Mouse (Mus musculus) MEL (cell line): ENCODE results near the gene Nucks1. TPM values are rescaled to one million over a fixed set of nuclear protein-coding genes. Genes with fewer than 3 reads are reported as not detected.

Experiments
- DNase-seq: peaks from one replicate; pipeline ENCODE4 v3.0.0; 2011; ENCODE audit warnings: low read depth, low spot score
- H3K27ac ChIP-seq: 2 replicates; pipeline ENCODE4 v1.5.1; 2012; ENCODE audit warnings: low read depth, mild to moderate bottlenecking, control low read depth, low read length, moderate library complexity; ENCODE audit not compliant: control insufficient read depth
- H3K27me3 ChIP-seq, 2 experiments: fragments of 150-350 bp in 1 of 2; sonication (generic) in 1 of 2; 2 replicates each; pipeline ENCODE4 v1.6.1; 2012; ENCODE audit warnings: low read length in 2 of 2, mild to moderate bottlenecking in 2 of 2, improper control_type of control experiment in 1 of 2, moderate library complexity in 1 of 2; ENCODE audit not compliant: insufficient read depth in 2 of 2, control insufficient read depth in 1 of 2
- H3K36me3 ChIP-seq, 2 experiments: 2 replicates each; pipeline ENCODE4 v1.6.1; 2012 to 2014; ENCODE audit warnings: low read length in 2 of 2, improper control_type of control experiment in 1 of 2, inconsistent platforms in 1 of 2, mild to moderate bottlenecking in 1 of 2; ENCODE audit not compliant: insufficient read depth in 2 of 2, control insufficient read depth in 1 of 2
- H3K4me1 ChIP-seq, 2 experiments: fragments of 150-350 bp in 1 of 2; sonication (generic) in 1 of 2; 2 replicates each; pipeline ENCODE4 v1.6.1; 2012; ENCODE audit warnings: low read length in 2 of 2, improper control_type of control experiment in 1 of 2, mild to moderate bottlenecking in 1 of 2; ENCODE audit not compliant: insufficient read depth in 2 of 2, control insufficient read depth in 1 of 2
- H3K4me3 ChIP-seq, 2 experiments: fragments of 150-350 bp in 1 of 2; sonication (generic) in 1 of 2; 2 replicates each; pipeline ENCODE4 v1.5.1; 2012; ENCODE audit warnings: low read depth in 2 of 2, low read length in 2 of 2, mild to moderate bottlenecking in 2 of 2, moderate library complexity in 2 of 2, control low read depth in 1 of 2, improper control_type of control experiment in 1 of 2; ENCODE audit not compliant: control insufficient read depth in 1 of 2, insufficient read depth in 1 of 2
- H3K79me2 ChIP-seq: 2 replicates; pipeline ENCODE4 v1.6.1; 2012; ENCODE audit warnings: mild to moderate bottlenecking, low read length, moderate library complexity; ENCODE audit not compliant: control insufficient read depth, poor library complexity, insufficient read depth
- H3K9ac ChIP-seq: 2 replicates; pipeline ENCODE4 v1.6.1; 2012; ENCODE audit warnings: low read depth, mild to moderate bottlenecking, control low read depth, low read length, moderate library complexity; ENCODE audit not compliant: control insufficient read depth, poor library complexity, severe bottlenecking
- H3K9me3 ChIP-seq: fragments of 150-350 bp; sonication (generic); replicated peaks from 2 replicates; pipeline ENCODE4 v1.6.1; 2012; ENCODE audit warnings: mild to moderate bottlenecking, low read length, improper control_type of control experiment, moderate library complexity; ENCODE audit not compliant: insufficient read depth
- BHLHE40 ChIP-seq: IDR thresholded peaks from 2 replicates; pipeline ENCODE4 v1.6.1; 2012; ENCODE audit warnings: low read depth, mild to moderate bottlenecking, inconsistent platforms, low read length, improper control_type of control experiment, borderline replicate concordance
- CHD1 ChIP-seq: IDR thresholded peaks from 2 replicates; pipeline ENCODE4 v1.6.1; 2012; ENCODE audit warnings: low read depth, mild to moderate bottlenecking, inconsistent platforms, low read length, improper control_type of control experiment
- ELF1 ChIP-seq: IDR thresholded peaks from 2 replicates; pipeline ENCODE4 v1.6.1; 2014; ENCODE audit warnings: low read depth, mild to moderate bottlenecking, inconsistent platforms, low read length, improper control_type of control experiment, moderate library complexity
- GABPA ChIP-seq: IDR thresholded peaks from 2 replicates; pipeline ENCODE4 v1.6.1; 2012; ENCODE audit warnings: low read depth, mild to moderate bottlenecking, inconsistent platforms, low read length, improper control_type of control experiment, moderate library complexity
- KAT2A ChIP-seq: conservative IDR thresholded peaks from 2 replicates; pipeline ENCODE4 v1.6.1; 2012; ENCODE audit warnings: low read depth, low read length, improper control_type of control experiment, inconsistent platforms
- MAFK ChIP-seq: IDR thresholded peaks from 2 replicates; pipeline ENCODE4 v1.6.1; 2011; ENCODE audit warnings: low read depth, mild to moderate bottlenecking, low read length, improper control_type of control experiment, borderline replicate concordance
- MAX ChIP-seq: IDR thresholded peaks from 2 replicates; pipeline ENCODE4 v1.6.1; 2011; ENCODE audit warnings: low read length, improper control_type of control experiment
- NELFE ChIP-seq: IDR thresholded peaks from 2 replicates; pipeline ENCODE4 v1.6.1; 2011; ENCODE audit warnings: low read depth, low read length, improper control_type of control experiment
- NRF1 ChIP-seq: IDR thresholded peaks from 2 replicates; pipeline ENCODE4 v1.6.1; 2014; ENCODE audit warnings: low read depth, mild to moderate bottlenecking, inconsistent platforms, low read length, improper control_type of control experiment, moderate library complexity; ENCODE audit not compliant: poor library complexity, insufficient read depth, severe bottlenecking
- POLR2AphosphoS5 ChIP-seq: IDR thresholded peaks from 2 replicates; pipeline ENCODE4 v1.6.1; 2012; ENCODE audit warnings: low read depth, borderline replicate concordance, mild to moderate bottlenecking, inconsistent platforms, low read length, moderate library complexity, mixed read lengths
- SIN3A ChIP-seq: IDR thresholded peaks from 2 replicates; pipeline ENCODE4 v1.6.1; 2012; ENCODE audit warnings: low read length, improper control_type of control experiment, inconsistent platforms
- TAL1 ChIP-seq: IDR thresholded peaks from 2 replicates; pipeline ENCODE4 v1.6.1; 2012; ENCODE audit warnings: mild to moderate bottlenecking, inconsistent platforms, low read length, moderate library complexity, mixed read lengths
- USF2 ChIP-seq, 2 experiments: IDR thresholded peaks; 2 replicates each; pipeline ENCODE4 v1.6.1; 2011 to 2012; ENCODE audit warnings: improper control_type of control experiment in 2 of 2, low read length in 2 of 2, borderline replicate concordance in 1 of 2, inconsistent platforms in 1 of 2, low read depth in 1 of 2, mild to moderate bottlenecking in 1 of 2; ENCODE audit not compliant: insufficient read depth in 1 of 2
- ZNF384 ChIP-seq: IDR thresholded peaks from 2 replicates; pipeline ENCODE4 v1.6.1; 2012; ENCODE audit warnings: low read depth, mild to moderate bottlenecking, inconsistent platforms, low read length, improper control_type of control experiment
- polyA plus RNA-seq, 2 experiments: library from polyadenylated mRNA; stranded (reverse) in 1 of 2; unstranded in 1 of 2; fragments of >175 nt in 1 of 2; fragments of >200 nt in 1 of 2; gene quantifications; 2 replicates each; pipeline versions ENCODE4 v1.2.1 to v1.2.4; 2012; ENCODE audit warnings: low replicate concordance in 2 of 2, low read depth in 1 of 2; ENCODE audit not compliant: insufficient read length in 2 of 2, insufficient read depth in 1 of 2, missing spikeins in 1 of 2
- total RNA-seq: library from RNA; depleted of rRNA; stranded (reverse); fragments of 300-350 nt; gene quantifications from 2 replicates; pipeline ENCODE4 v1.2.3, GENCODE M21; 2012

Gene Nucks1
- total and polyA plus RNA-seq, 3 experiments, result 53.7 to 113 (median 84.0) TPM

DNA sequence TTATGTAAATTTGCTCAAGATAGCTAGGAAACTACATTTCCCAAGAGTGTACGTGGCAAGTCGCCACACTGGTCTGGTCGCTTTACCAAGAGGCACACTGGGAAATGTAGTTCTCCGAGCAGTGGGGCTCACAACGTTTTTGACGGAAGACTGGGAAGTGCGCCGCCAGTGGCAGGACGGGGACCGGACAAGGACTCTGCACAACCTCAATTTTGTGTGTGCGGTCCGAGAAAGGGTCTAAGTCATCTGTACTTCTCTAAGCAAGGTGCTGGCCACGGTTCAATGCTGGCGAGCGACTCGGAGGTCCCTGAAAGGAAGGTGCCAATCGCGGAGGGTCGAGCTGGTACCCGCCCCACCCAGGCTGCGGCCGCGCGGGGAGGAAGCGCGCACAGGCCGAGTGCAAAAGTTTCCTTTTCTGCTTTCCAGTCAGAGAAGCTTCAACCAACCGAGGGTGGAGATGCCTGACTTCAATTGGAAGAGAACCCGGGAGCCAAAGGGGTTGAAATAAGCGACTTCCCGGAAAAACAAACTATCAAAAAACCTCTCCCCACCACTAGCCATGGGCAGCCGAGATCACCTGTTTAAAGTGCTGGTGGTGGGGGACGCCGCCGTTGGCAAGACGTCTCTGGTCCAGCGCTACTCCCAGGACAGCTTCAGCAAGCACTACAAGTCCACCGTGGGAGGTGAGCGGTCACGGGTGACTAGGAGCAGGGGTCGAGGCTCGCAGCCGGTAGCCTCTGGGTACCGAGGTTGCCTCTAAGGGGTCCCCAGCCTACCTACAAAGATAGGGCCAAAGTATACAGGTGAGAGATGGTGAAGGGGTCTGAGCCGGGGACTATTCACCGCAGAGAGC lies 43.0 kb upstream of the Nucks1 start, which contains the start of gene Rab29 (continued):
- no peak for TF ChIP-seq BHLHE40
- no peak for TF ChIP-seq SIN3A
- TF ChIP-seq MAFK, result no peak
- no peak for TF ChIP-seq GABPA
- no peak for TF ChIP-seq POLR2AphosphoS5
- TF ChIP-seq USF2 (IDR thresholded peaks at IDR 0.05; ENCODE audit: borderline replicate concordance in 1 of 2, insufficient read depth in 1 of 2, low read depth in 1 of 2, low read length in 2 of 2), result no peak
- TF ChIP-seq CHD1, result no peak

GRCm38 (mm10) chr1:131867946-131868290 lies 42.4 kb upstream of the Nucks1 start:
- peak; percentile 48 for DNase-seq
- H3K27ac ChIP-seq, result no peak overlapping the region
- TF ChIP-seq KAT2A, result no peak
- no peak for TF ChIP-seq ELF1
- no peak for TF ChIP-seq TAL1
- no peak for TF ChIP-seq NRF1
- no peak; the same call in 1 of the 2 replicates for TF ChIP-seq NELFE
- no peak for TF ChIP-seq MAX

DNA sequence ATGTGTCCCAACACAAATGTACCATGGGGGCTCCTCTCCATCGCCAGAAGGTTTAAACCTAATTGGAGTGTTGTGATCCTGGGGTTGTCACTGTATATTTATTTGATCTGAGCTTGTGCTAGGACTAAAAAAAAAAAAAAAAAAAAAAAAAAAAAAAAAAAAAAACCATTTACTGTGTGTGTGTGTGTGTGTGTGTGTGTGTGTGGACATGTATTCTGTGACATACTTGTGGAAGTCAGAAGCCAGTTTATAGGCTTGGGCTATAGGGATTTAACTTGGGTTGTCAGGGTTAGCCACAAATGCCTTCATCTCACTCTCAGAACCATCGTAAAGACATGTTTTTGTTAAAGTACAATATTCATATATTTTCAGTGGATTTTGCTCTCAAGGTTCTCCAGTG lies 40.8 kb upstream of the Nucks1 start:
- no peaks in the 10 kb centered on the region for H3K27me3 ChIP-seq
- peaks cover 0 to 10% of the 10 kb centered on the region in 2 experiments; a peak in 3 of 4 replicates for H3K4me1 ChIP-seq
- H3K9ac ChIP-seq, result no peak overlapping the region
- no peak overlapping the region for H3K4me3 ChIP-seq
- DNase-seq, result no peak
- no peaks in the 10 kb centered on the region for H3K9me3 ChIP-seq
- TF ChIP-seq MAX (no peak), ZNF384 (peak; percentile 68)
- peaks cover 0 to 8% of the 10 kb centered on the region in 2 experiments; a peak in 2 of 4 replicates for H3K36me3 ChIP-seq
- peaks cover 9% of the 10 kb centered on the region for H3K79me2 ChIP-seq
- H3K27ac ChIP-seq, result no peak overlapping the region

More at GRCm38 (mm10) chr1:131867946-131868290, 42.4 kb upstream of the Nucks1 start:
- Histone ChIP-seq H3K9ac (peak overlapping the region; percentile 87), H3K4me1 (peaks cover 0 to 10% of the 10 kb centered on the region in 2 experiments; a peak in 3 of 4 replicates), H3K36me3 (peaks cover 0 to 8% of the 10 kb centered on the region in 2 experiments; a peak in 2 of 4 replicates), H3K27me3 (no peaks in the 10 kb centered on the region), H3K79me2 (peaks cover 9% of the 10 kb centered on the region), H3K4me3 (peak overlapping the region; percentile 60 to 97), H3K9me3 (no peaks in the 10 kb centered on the region)
